Mouse (Mus musculus) bone marrow macrophage, adult 2 months (primary cell): ENCODE measurements around the gene Atp7a.

Experiments used
- CTCF ChIP-seq: IDR thresholded peaks from 2 replicates; pipeline ENCODE4 v1.5.1; 2012; ENCODE audit warnings: low read depth, mild to moderate bottlenecking, low read length, moderate library complexity
- POLR2A ChIP-seq: IDR thresholded peaks from 2 replicates; pipeline ENCODE4 v1.6.1; 2012; ENCODE audit warnings: mild to moderate bottlenecking, low read depth, low read length, borderline replicate concordance

- no peak for TF ChIP-seq POLR2A
- TF ChIP-seq CTCF, result no peak
These were observed 16.3 kb upstream of the Atp7a start for GRCm38 (mm10) chrX:106010762-106011161.
